ENCODE assay signal across 10 mouse cellular contexts in the genomic region with DNA sequence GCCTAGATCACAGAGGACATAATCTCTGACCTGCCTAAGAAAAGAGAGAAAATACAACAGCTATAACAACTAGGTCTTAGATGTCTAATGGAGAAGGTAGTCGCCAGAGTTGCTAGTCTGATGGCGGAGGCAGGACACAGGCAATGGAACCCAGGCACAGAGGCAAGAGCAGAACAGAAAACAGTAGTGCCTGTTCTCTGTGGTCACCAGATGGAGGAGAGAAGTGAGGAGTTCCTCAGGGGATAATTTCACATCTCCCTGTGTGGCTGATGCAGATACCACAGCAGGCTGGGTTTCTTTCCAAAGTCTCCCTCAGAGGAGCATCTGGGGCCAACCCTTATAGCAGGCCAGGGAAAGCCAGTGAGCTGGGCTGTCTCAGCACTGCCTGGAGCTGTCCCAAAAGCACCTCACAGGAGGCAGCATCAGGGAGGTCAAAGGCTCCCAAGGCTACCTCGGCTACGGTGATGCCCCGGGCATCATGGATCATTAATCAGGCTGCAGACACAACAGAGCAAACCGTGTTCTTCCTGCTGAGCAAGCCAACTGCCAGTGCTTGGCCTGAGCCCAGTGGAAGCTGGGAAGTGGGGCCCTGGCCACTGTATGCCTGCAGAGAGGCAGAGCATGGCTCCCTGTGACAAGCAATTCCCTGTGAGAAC. TPM values are rescaled to one million over a fixed set of nuclear protein-coding genes. Genes with fewer than 3 reads are reported as not detected.
DNase-seq lines count a peak whose midpoint lies in the region; ATAC-seq and TF ChIP-seq lines count a peak whose summit lies in the region.
"Had no signal": no experiment of that assay in that cellular context is flagged by ENCODE, and none has a peak within 500 bp of the region (broad histone marks: within the 10 kb centered on the region; RNA-seq: fewer than 3 reads in every experiment).

No protein-coding gene starts in this region.

- intact Hi-C loops in left cerebral cortex, postnatal 36 days (cut with DNase I), result no loop called here

- H3K4me1 ChIP-seq in lung, postnatal 0 days (ENCODE audit: insufficient read depth, low read depth, low read length), result no peaks in the 10 kb centered on the region
- H3K4me1 ChIP-seq: stomach, embryonic 15.5 days had no signal

- H3K27ac ChIP-seq in lung, postnatal 0 days (ENCODE audit: low read length), result no peak overlapping the region
- H3K27ac ChIP-seq: stomach, embryonic 15.5 days had no signal

- no peaks in the 10 kb centered on the region for H3K36me3 ChIP-seq in lung, postnatal 0 days (ENCODE audit: insufficient read depth, low read length)
- H3K36me3 ChIP-seq: stomach, embryonic 15.5 days had no signal

- no peak overlapping the region for H3K4me2 ChIP-seq in lung, postnatal 0 days (replicated peaks; ENCODE audit: low read depth, low read length)
- H3K4me2 ChIP-seq: stomach, embryonic 15.5 days had no signal

- no peak overlapping the region for H3K4me3 ChIP-seq in lung, postnatal 0 days (ENCODE audit: low read depth, low read length)
- H3K4me3 ChIP-seq: megakaryocyte, embryonic 14.5 days; stomach, embryonic 15.5 days had no signal

- DNase-seq in MN1 (ENCODE audit: low spot score), result peak; percentile 30
- DNase-seq in adrenal gland, adult 8-10 months, result peak; percentile 45
- peak; percentile 39 for DNase-seq in embryo, embryonic 11 days
- peak; percentile 79 for DNase-seq in kidney, postnatal 10 days
- no peak for DNase-seq in lung, postnatal 0 days (ENCODE audit: low spot score)
- DNase-seq in right cerebral cortex, postnatal 14 days, result no peak
- no peak for DNase-seq in left cerebral cortex, postnatal 36 days (ENCODE audit: low spot score in 2 of 2)
- DNase-seq: gastrocnemius, postnatal 10 days had no signal

- TF ChIP-seq EP300 in lung, postnatal 0 days (IDR thresholded peaks at IDR 0.05), result no peak

- no peaks in the 10 kb centered on the region for H3K27me3 ChIP-seq in lung, postnatal 0 days (replicated peaks; ENCODE audit: insufficient read depth, low read length)
- H3K27me3 ChIP-seq: stomach, embryonic 15.5 days had no signal

- H3K9me3 ChIP-seq in lung, postnatal 0 days (ENCODE audit: low read length), result no peaks in the 10 kb centered on the region
- H3K9me3 ChIP-seq: megakaryocyte, embryonic 14.5 days; stomach, embryonic 15.5 days had no signal

- TF ChIP-seq CTCF in lung, postnatal 0 days (IDR thresholded peaks at IDR 0.05), result no peak

- no peak for ATAC-seq in lung, postnatal 0 days

- WGBS in lung, postnatal 0 days, result 53% methylated on average over 6 of the region's 6 CpGs

- no peak overlapping the region for H3K9ac ChIP-seq in lung, postnatal 0 days (replicated peaks; ENCODE audit: low read depth)
- H3K9ac ChIP-seq: stomach, embryonic 15.5 days had no signal

RNA-seq across cellular contexts. Expression of a gene that starts 29.2 kb away (rescaled TPM):
- 10 to 100 TPM; 13.5 to 36.2 (median 24.0) TPM for total RNA-seq in adrenal gland, adult 8-10 months (2022)
- 1.7 TPM in 2 replicates for polyA plus RNA-seq in lung, postnatal 0 days (2015; fragmentation: Nextera tagmentation; extraction: Ambion mirVana)
- 10 to 100 TPM; 26.3 to 39.3 TPM for total RNA-seq in left cerebral cortex, postnatal 36 days (2021)

RNA-seq across cellular contexts. Expression of a gene that starts 38.9 kb away (rescaled TPM):
- 1 to 10 TPM in 3 of 4 experiments, under 1 TPM in 1; 0.44 to 1.8 (median 1.4) TPM for total RNA-seq in adrenal gland, adult 8-10 months (2022)
- polyA plus RNA-seq in lung, postnatal 0 days (2015; fragmentation: Nextera tagmentation; extraction: Ambion mirVana), result 4.6 and 6.5 TPM in 2 replicates
- 1 to 10 TPM in 1 of 2 experiments, under 1 TPM in 1; 0.93 to 1.7 TPM for total RNA-seq in left cerebral cortex, postnatal 36 days (2021)

Comparison
In these comparisons a context has a peak if more than half of its experiments do, and no peak if none do; other contexts are left out.
1. DNase-seq: peak in MN1 (single experiment), adrenal gland, adult 8-10 months (single experiment), embryo, embryonic 11 days (single experiment) and kidney, postnatal 10 days (single experiment); none in lung, postnatal 0 days (single experiment), right cerebral cortex, postnatal 14 days (single experiment) and left cerebral cortex, postnatal 36 days (0 of 2).